Mouse (Mus musculus) hindbrain, postnatal 0 days (tissue): ENCODE data around the gene P3h4. TPM values are rescaled to one million over a fixed set of nuclear protein-coding genes. Genes with fewer than 3 reads are reported as not detected.
A peak's percentile ranks its signal among the peaks of the same experiment; 100 is the strongest.

ENCODE experiments used
- ATAC-seq: fragments of 200-750 bp; cut with Nextera tagmentation; 2 replicates; pipeline ENCODE4 v1.8.0; 2017; ENCODE audit warnings: mild to moderate bottlenecking, moderate TSS enrichment, moderate library complexity
- DNase-seq: peaks from one replicate; pipeline ENCODE4 v3.0.0-alpha.2; 2015; ENCODE audit warnings: low spot score
- H3K27ac ChIP-seq: fragments of 300-500 bp; sonication (generic); 2 replicates; pipeline ENCODE4 v1.5.1; 2014; ENCODE audit warnings: mild to moderate bottlenecking
- H3K27me3 ChIP-seq: fragments of 300-500 bp; sonication (generic); 2 replicates; pipeline ENCODE4 v1.6.1; 2014; ENCODE audit warnings: low read length, mixed read lengths; ENCODE audit not compliant: insufficient read depth
- H3K36me3 ChIP-seq: fragments of 300-500 bp; sonication (generic); 2 replicates; pipeline ENCODE4 v1.6.1; 2014; ENCODE audit warnings: low read length, mixed read lengths; ENCODE audit not compliant: insufficient read depth
- H3K4me1 ChIP-seq: fragments of 300-500 bp; sonication (generic); 2 replicates; pipeline ENCODE4 v1.6.1; 2014; ENCODE audit warnings: antibody characterized with exemption, low read length, mixed read lengths; ENCODE audit not compliant: insufficient read depth
- H3K4me2 ChIP-seq: fragments of 300-500 bp; sonication (generic); 2 replicates; pipeline ENCODE4 v1.6.1; 2014; ENCODE audit warnings: low read depth, mild to moderate bottlenecking, low read length, moderate library complexity, mixed read lengths
- H3K4me3 ChIP-seq: fragments of 300-500 bp; sonication (generic); 2 replicates; pipeline ENCODE4 v1.5.1; 2014; ENCODE audit warnings: low read length
- H3K9ac ChIP-seq: fragments of 300-500 bp; sonication (generic); replicated peaks from 2 replicates; pipeline ENCODE4 v1.6.1; 2014; ENCODE audit warnings: mild to moderate bottlenecking, low read length, moderate library complexity, mixed read lengths
- H3K9me3 ChIP-seq: fragments of 300-500 bp; sonication (generic); 2 replicates; pipeline ENCODE4 v1.6.1; 2016; ENCODE audit warnings: low read length, mixed read lengths
- CTCF ChIP-seq: IDR thresholded peaks from 2 replicates; pipeline ENCODE4 v1.5.1; 2016; ENCODE audit warnings: antibody characterized with exemption, control low read depth, low read depth
- WGBS: fragments of 180-500 bp; shearing (Covaris S2); extraction: QIAGEN DNeasy Blood & Tissue Kit; methylation state at CpG from one replicate; pipeline ENCODE4 v1.1.7; 2014; 5-methylcytosine and 5-hydroxymethylcytosine counted together
- polyA plus RNA-seq: library from polyadenylated mRNA; unstranded; fragments of >200 nt; fragmentation: Nextera tagmentation; extraction: Ambion mirVana; gene quantifications from 2 replicates; pipeline ENCODE4 v1.2.1, GENCODE M21; 2015
- total RNA-seq: library from RNA; depleted of rRNA; stranded (reverse); fragments of >200 nt; gene quantifications from 2 replicates; pipeline ENCODE4 v1.2.3, GENCODE M21; 2014

The P3h4 gene
- total and polyA plus RNA-seq, 2 experiments from 2014 or later, result 20.7 to 23.9 TPM

- Histone ChIP-seq H3K27ac (no peak overlapping the region), H3K36me3 (no peaks in the 10 kb centered on the region; the same call in 1 of the 2 replicates), H3K4me3 (no peak overlapping the region), H3K27me3 (no peaks in the 10 kb centered on the region), H3K9me3 (no peaks in the 10 kb centered on the region), H3K4me2 (no peak overlapping the region), H3K4me1 (peaks cover 14% of the 10 kb centered on the region), H3K9ac (no peak overlapping the region)
- TF ChIP-seq CTCF, result no peak
- ATAC-seq (no peak), DNase-seq (no peak)
- WGBS, result 89% methylated on average over 11 of the region's 11 CpGs
Measured at GRCm38 (mm10) chr11:100411736-100412135, 2.9 kb downstream of the P3h4 start.

- Histone ChIP-seq H3K4me3 (no peak overlapping the region), H3K27ac (no peak overlapping the region), H3K9me3 (no peaks in the 10 kb centered on the region), H3K4me2 (no peak overlapping the region), H3K9ac (no peak overlapping the region), H3K4me1 (peaks cover 14% of the 10 kb centered on the region), H3K27me3 (no peaks in the 10 kb centered on the region), H3K36me3 (no peaks in the 10 kb centered on the region; the same call in 1 of the 2 replicates)
- WGBS, result 63% methylated on average over 3 of the region's 3 CpGs
- DNase-seq, result no peak
- ATAC-seq, result no peak
- TF ChIP-seq CTCF, result no peak
Measured at GRCm38 (mm10) chr11:100409686-100410085, 5.0 kb downstream of the P3h4 start.

DNA sequence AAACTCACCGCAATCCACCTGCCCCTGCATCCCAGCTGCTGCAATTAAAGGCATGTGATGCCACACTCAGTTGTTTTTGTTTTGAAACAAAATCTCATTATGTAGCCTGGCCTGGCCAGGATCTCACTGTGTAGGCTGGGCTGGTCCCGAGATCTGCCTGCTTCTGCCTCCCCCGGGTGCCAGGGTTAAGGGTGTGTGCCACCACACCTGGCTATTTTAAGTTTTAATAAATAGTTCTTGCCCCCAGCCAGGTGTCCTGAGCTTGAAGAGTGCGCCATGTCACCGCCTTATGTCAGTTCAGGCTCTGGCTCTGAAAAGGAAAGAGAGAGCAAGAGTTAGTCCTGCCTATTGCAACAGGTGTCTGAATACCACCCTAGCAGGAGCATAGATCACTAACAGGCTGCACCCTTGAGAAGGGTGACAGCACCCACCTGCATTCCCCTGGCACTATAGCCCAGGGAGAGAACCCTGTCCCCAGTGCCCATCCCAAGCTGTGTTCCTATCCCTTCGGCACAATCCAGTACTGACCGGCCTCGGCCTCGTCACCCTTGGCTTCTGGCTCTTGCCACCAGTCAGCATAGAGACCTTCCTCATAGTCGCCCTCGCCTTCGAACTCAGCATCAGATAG, 5.7 kb downstream of the P3h4 start:
- 95% methylated on average over 12 of the region's 12 CpGs for WGBS
- no peaks in the 10 kb centered on the region for H3K27me3 ChIP-seq
- H3K9ac ChIP-seq, result no peak overlapping the region

GRCm38 (mm10) chr11:100408076-100408834, 6.4 kb downstream of the P3h4 start:
- WGBS, result 42% methylated on average over 10 of the region's 10 CpGs
- 0 out of 2 replicates have a peak, but pooled peaks have one; percentile 46 for ATAC-seq
- TF ChIP-seq CTCF, result peak; percentile 77
- Histone ChIP-seq H3K4me3 (no peak overlapping the region), H3K36me3 (no peaks in the 10 kb centered on the region; the same call in 1 of the 2 replicates), H3K4me2 (no peak overlapping the region), H3K9me3 (no peaks in the 10 kb centered on the region), H3K4me1 (peaks cover 6% of the 10 kb centered on the region), H3K27me3 (no peaks in the 10 kb centered on the region), H3K9ac (no peak overlapping the region), H3K27ac (no peak overlapping the region)
- peak; percentile 72 for DNase-seq

More for the DNA sequence above, 5.7 kb downstream of the P3h4 start:
- no peak for ATAC-seq
- Histone ChIP-seq H3K4me2 (no peak overlapping the region), H3K4me3 (no peak overlapping the region), H3K36me3 (no peaks in the 10 kb centered on the region; the same call in 1 of the 2 replicates), H3K27ac (no peak overlapping the region), H3K4me1 (peaks cover 13% of the 10 kb centered on the region), H3K9me3 (no peaks in the 10 kb centered on the region)
- DNase-seq, result no peak
- no peak for TF ChIP-seq CTCF

DNA sequence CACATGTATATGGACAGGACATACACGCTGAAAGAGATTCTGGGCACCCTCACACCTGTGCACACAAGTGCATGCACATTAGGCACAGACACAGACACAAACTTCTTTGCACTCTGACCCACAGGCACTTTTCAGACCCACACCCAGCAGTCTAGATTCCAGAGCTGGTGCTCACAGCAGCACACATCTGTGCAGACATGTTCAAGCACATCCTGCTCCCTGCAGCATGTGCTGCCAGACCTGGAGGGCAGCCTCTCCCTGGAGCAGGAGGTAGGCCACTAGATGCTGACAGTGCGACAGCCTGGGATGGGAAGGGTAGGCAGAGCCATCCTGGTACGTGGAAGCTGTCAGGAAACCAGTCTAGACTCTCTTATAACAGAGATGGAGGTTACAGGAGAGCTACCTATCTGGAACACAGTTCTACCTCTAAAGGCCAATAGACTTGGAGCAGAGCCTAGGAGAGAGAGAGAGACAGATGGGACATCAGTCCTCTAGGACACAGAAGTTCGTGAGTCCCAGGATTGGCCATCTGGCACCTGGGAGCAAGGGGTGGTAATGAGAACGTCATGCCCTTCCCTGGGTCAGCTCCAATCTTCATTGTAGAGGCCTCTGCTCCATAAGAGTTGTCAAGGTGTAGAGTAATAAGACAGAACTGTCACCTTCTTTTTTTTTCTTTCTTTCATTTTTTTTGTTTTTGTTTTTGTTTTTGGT, 7.5 kb downstream of the P3h4 start:
- H3K9ac ChIP-seq, result no peak overlapping the region
- ATAC-seq (no peak), DNase-seq (no peak)
- TF ChIP-seq CTCF, result no peak
- no peaks in the 10 kb centered on the region for H3K4me1 ChIP-seq
- no peaks in the 10 kb centered on the region for H3K9me3 ChIP-seq
- no peak overlapping the region for H3K27ac ChIP-seq
- H3K4me3 ChIP-seq, result no peak overlapping the region
- no peaks in the 10 kb centered on the region for H3K27me3 ChIP-seq
- no peak overlapping the region for H3K4me2 ChIP-seq
- 70% methylated on average over 5 of the region's 5 CpGs for WGBS
- no peaks in the 10 kb centered on the region; the same call in 1 of the 2 replicates for H3K36me3 ChIP-seq

GRCm38 (mm10) chr11:100406273-100406672, 8.4 kb downstream of the P3h4 start:
- 85% methylated on average over 8 of the region's 8 CpGs for WGBS
- no peak overlapping the region for H3K27ac ChIP-seq
- no peak overlapping the region for H3K4me3 ChIP-seq
- ATAC-seq, result no peak
- H3K27me3 ChIP-seq, result no peaks in the 10 kb centered on the region
- no peaks in the 10 kb centered on the region for H3K9me3 ChIP-seq
- no peak overlapping the region for H3K4me2 ChIP-seq
- H3K9ac ChIP-seq, result no peak overlapping the region
- no peaks in the 10 kb centered on the region; the same call in 1 of the 2 replicates for H3K36me3 ChIP-seq
- TF ChIP-seq CTCF, result no peak
- H3K4me1 ChIP-seq, result no peaks in the 10 kb centered on the region
- no peak for DNase-seq
